Mouse (Mus musculus) cerebellum, adult 18-20 months (tissue): Measurements from ENCODE around the gene Pon1.

ENCODE experiments used
- DNase-seq, 2 experiments: peaks; one replicate each; pipeline ENCODE4 v3.0.0; 2021

Gene Pon1

GRCm38 (mm10) chr6:5120229-5120628 lies 73.5 kb downstream of the Pon1 start:
- DNase-seq, result no peak

GRCm38 (mm10) chr6:5119181-5119910 lies 74.4 kb downstream of the Pon1 start:
- no peak for DNase-seq
